Comparison of ENCODE assay signal across 20 mouse cellular contexts in the genomic region with DNA sequence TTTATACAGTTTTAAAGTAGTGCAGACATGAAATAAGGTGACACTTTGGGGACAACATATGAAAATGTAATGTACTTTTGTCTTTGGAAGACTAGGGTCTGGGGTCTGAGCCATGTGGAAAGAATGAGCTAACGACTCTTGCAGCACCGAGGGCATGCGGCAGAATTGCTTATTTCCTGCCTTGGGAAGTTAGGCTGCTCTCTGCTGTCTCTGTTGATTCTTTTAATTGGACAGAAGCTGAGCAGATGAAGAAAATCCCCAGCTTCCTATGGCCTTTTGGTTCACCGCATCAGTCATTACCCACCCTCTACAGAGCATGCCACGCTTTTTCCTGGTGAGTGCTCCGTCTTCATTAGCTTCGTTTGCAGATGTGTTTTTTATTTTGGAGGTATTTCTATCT. TPM values are rescaled to one million over a fixed set of nuclear protein-coding genes. Genes with fewer than 3 reads are reported as not detected.
DNase-seq lines count a peak whose midpoint lies in the region; ATAC-seq and TF ChIP-seq lines count a peak whose summit lies in the region.
"Had no signal": no experiment of that assay in that cellular context is flagged by ENCODE, and none has a peak within 500 bp of the region (broad histone marks: within the 10 kb centered on the region; RNA-seq: fewer than 3 reads in every experiment).

No protein-coding gene starts in this region.

- no peak overlapping the region for H3K9ac ChIP-seq in forebrain, embryonic 13.5 days
- no peak overlapping the region for H3K9ac ChIP-seq in forebrain, postnatal 0 days
- no peak overlapping the region for H3K9ac ChIP-seq in hindbrain, embryonic 13.5 days
- no peak overlapping the region for H3K9ac ChIP-seq in hindbrain, embryonic 11.5 days (ENCODE audit: low read depth, low read length)
- H3K9ac ChIP-seq in neural tube, embryonic 13.5 days, result no peak overlapping the region
- H3K9ac ChIP-seq in neural tube, embryonic 15.5 days (replicated peaks), result no peak overlapping the region
- H3K9ac ChIP-seq: heart, embryonic 12.5 days; liver, embryonic 12.5 days had no signal

- no peak overlapping the region for H3K4me3 ChIP-seq in forebrain, embryonic 13.5 days
- no peak overlapping the region for H3K4me3 ChIP-seq in forebrain, postnatal 0 days (ENCODE audit: low read depth, low read length)
- H3K4me3 ChIP-seq in hindbrain, embryonic 13.5 days, result no peak overlapping the region
- no peak overlapping the region for H3K4me3 ChIP-seq in hindbrain, embryonic 11.5 days (ENCODE audit: low read depth, low read length)
- no peak overlapping the region for H3K4me3 ChIP-seq in neural tube, embryonic 13.5 days
- H3K4me3 ChIP-seq in neural tube, embryonic 15.5 days (replicated peaks), result no peak overlapping the region
- H3K4me3 ChIP-seq: heart, embryonic 12.5 days; liver, embryonic 12.5 days; megakaryocyte, embryonic 14.5 days had no signal

- TF ChIP-seq CTCF in forebrain, postnatal 0 days (IDR thresholded peaks at IDR 0.05; ENCODE audit: low read depth), result no peak

- H3K36me3 ChIP-seq in forebrain, embryonic 13.5 days (ENCODE audit: poor library complexity, severe bottlenecking), result peaks cover 4% of the 10 kb centered on the region; the same call in 1 of the 2 replicates
- no peaks in the 10 kb centered on the region for H3K36me3 ChIP-seq in forebrain, postnatal 0 days (ENCODE audit: insufficient read depth)
- no peaks in the 10 kb centered on the region for H3K36me3 ChIP-seq in hindbrain, embryonic 13.5 days
- no peaks in the 10 kb centered on the region for H3K36me3 ChIP-seq in hindbrain, embryonic 11.5 days (ENCODE audit: control insufficient read depth, insufficient read depth, low read length)
- H3K36me3 ChIP-seq in neural tube, embryonic 13.5 days, result no peaks in the 10 kb centered on the region
- H3K36me3 ChIP-seq in neural tube, embryonic 15.5 days, result no peaks in the 10 kb centered on the region
- H3K36me3 ChIP-seq: G1E; heart, embryonic 12.5 days; liver, embryonic 12.5 days had no signal

- H3K27me3 ChIP-seq in forebrain, embryonic 13.5 days, result no peaks in the 10 kb centered on the region
- no peaks in the 10 kb centered on the region for H3K27me3 ChIP-seq in forebrain, postnatal 0 days (ENCODE audit: insufficient read depth, low read length)
- no peaks in the 10 kb centered on the region for H3K27me3 ChIP-seq in hindbrain, embryonic 13.5 days
- H3K27me3 ChIP-seq in hindbrain, embryonic 11.5 days (ENCODE audit: control insufficient read depth, insufficient read depth, low read length), result no peaks in the 10 kb centered on the region
- H3K27me3 ChIP-seq in neural tube, embryonic 13.5 days, result no peaks in the 10 kb centered on the region
- no peaks in the 10 kb centered on the region for H3K27me3 ChIP-seq in neural tube, embryonic 15.5 days (replicated peaks)
- H3K27me3 ChIP-seq: heart, embryonic 12.5 days; liver, embryonic 12.5 days; megakaryocyte, embryonic 14.5 days had no signal

- ATAC-seq in forebrain, embryonic 13.5 days, result no peak
- ATAC-seq in forebrain, postnatal 0 days, result no peak
- no peak for ATAC-seq in hindbrain, embryonic 13.5 days (ENCODE audit: low FRiP score)
- no peak for ATAC-seq in hindbrain, embryonic 11.5 days (ENCODE audit: low FRiP score)
- ATAC-seq in neural tube, embryonic 13.5 days (ENCODE audit: low read depth), result no peak
- ATAC-seq in neural tube, embryonic 15.5 days (ENCODE audit: low FRiP score), result no peak
- ATAC-seq: liver, embryonic 12.5 days; midbrain, embryonic 16.5 days had no signal

- 35% methylated on average over 7 of the region's 7 CpGs for WGBS in forebrain, embryonic 13.5 days
- 34% methylated on average over 7 of the region's 7 CpGs for WGBS in forebrain, postnatal 0 days
- 71% methylated on average over 7 of the region's 7 CpGs for WGBS in hindbrain, embryonic 13.5 days
- WGBS in hindbrain, embryonic 11.5 days, result 76% methylated on average over 7 of the region's 7 CpGs
- 53% methylated on average over 7 of the region's 7 CpGs for WGBS in neural tube, embryonic 13.5 days
- WGBS in neural tube, embryonic 15.5 days, result 60% methylated on average over 7 of the region's 7 CpGs

- no peak for DNase-seq in forebrain, postnatal 0 days
- no peak for DNase-seq in hindbrain, embryonic 11.5 days (ENCODE audit: low spot score)
- no peak for DNase-seq in neural tube, embryonic 10.5 days (ENCODE audit: extremely low spot score, low spot score)
- DNase-seq in frontal cortex, postnatal 10 days (ENCODE audit: low spot score in 2 of 2), result no peak
- DNase-seq: adrenal gland, postnatal 36 days; cerebellum, adult 2 months; cerebellum, postnatal 36 days; lung, adult 2 months; right cerebral cortex, postnatal 4 days; thymus, postnatal 14 days had no signal

- H3K9me3 ChIP-seq in forebrain, embryonic 13.5 days (replicated peaks), result no peaks in the 10 kb centered on the region
- no peaks in the 10 kb centered on the region for H3K9me3 ChIP-seq in forebrain, postnatal 0 days (ENCODE audit: low read length)
- H3K9me3 ChIP-seq in hindbrain, embryonic 13.5 days, result no peaks in the 10 kb centered on the region
- no peaks in the 10 kb centered on the region for H3K9me3 ChIP-seq in hindbrain, embryonic 11.5 days (ENCODE audit: control insufficient read depth, low read length)
- H3K9me3 ChIP-seq in neural tube, embryonic 13.5 days, result no peaks in the 10 kb centered on the region
- H3K9me3 ChIP-seq in neural tube, embryonic 15.5 days (replicated peaks), result no peaks in the 10 kb centered on the region
- H3K9me3 ChIP-seq: heart, embryonic 12.5 days; liver, embryonic 12.5 days had no signal

- H3K27ac ChIP-seq in forebrain, embryonic 13.5 days, result peak overlapping the region; percentile 82
- H3K27ac ChIP-seq in forebrain, postnatal 0 days (ENCODE audit: low read depth, low read length), result no peak overlapping the region
- 0 out of 2 replicates have a peak overlapping the region, but pooled peaks have one; percentile 36 for H3K27ac ChIP-seq in hindbrain, embryonic 13.5 days
- no peak overlapping the region for H3K27ac ChIP-seq in hindbrain, embryonic 11.5 days (ENCODE audit: low read depth, low read length)
- peak overlapping the region; percentile 38; the same call in 1 of the 2 replicates for H3K27ac ChIP-seq in neural tube, embryonic 13.5 days (replicated peaks)
- H3K27ac ChIP-seq in neural tube, embryonic 15.5 days (replicated peaks), result 0 out of 2 replicates have a peak overlapping the region, but pooled peaks have one; percentile 28
- H3K27ac ChIP-seq: kidney, postnatal 0 days; liver, embryonic 12.5 days had no signal

- H3K4me1 ChIP-seq in forebrain, embryonic 13.5 days, result peaks cover 84% of the 10 kb centered on the region
- peaks cover 21% of the 10 kb centered on the region for H3K4me1 ChIP-seq in forebrain, postnatal 0 days (ENCODE audit: insufficient read depth)
- peaks cover 61% of the 10 kb centered on the region for H3K4me1 ChIP-seq in hindbrain, embryonic 13.5 days (replicated peaks)
- peaks cover 7% of the 10 kb centered on the region; the same call in 1 of the 2 replicates for H3K4me1 ChIP-seq in hindbrain, embryonic 11.5 days (replicated peaks; ENCODE audit: control insufficient read depth, insufficient read depth, low read length)
- peaks cover 80% of the 10 kb centered on the region for H3K4me1 ChIP-seq in neural tube, embryonic 13.5 days (replicated peaks)
- peaks cover 57% of the 10 kb centered on the region for H3K4me1 ChIP-seq in neural tube, embryonic 15.5 days

- H3K4me2 ChIP-seq in forebrain, embryonic 13.5 days, result no peak overlapping the region
- H3K4me2 ChIP-seq in forebrain, postnatal 0 days (ENCODE audit: low read depth), result no peak overlapping the region
- no peak overlapping the region for H3K4me2 ChIP-seq in hindbrain, embryonic 13.5 days
- no peak overlapping the region for H3K4me2 ChIP-seq in hindbrain, embryonic 11.5 days (replicated peaks; ENCODE audit: low read depth, low read length)
- no peak overlapping the region for H3K4me2 ChIP-seq in neural tube, embryonic 13.5 days
- no peak overlapping the region for H3K4me2 ChIP-seq in neural tube, embryonic 15.5 days
- H3K4me2 ChIP-seq: heart, embryonic 12.5 days; liver, embryonic 12.5 days had no signal

RNA-seq across cellular contexts. Expression of a gene that starts 23.8 kb away (rescaled TPM):
- 18.6 and 19.9 TPM in 2 replicates for polyA plus RNA-seq in forebrain, embryonic 13.5 days (2015; fragmentation: Nextera tagmentation; extraction: Ambion mirVana)
- total RNA-seq in forebrain, postnatal 0 days (2014; rRNA removed), result 16.6 and 28.4 TPM in 2 replicates
- polyA plus RNA-seq in forebrain, postnatal 0 days (2015; fragmentation: Nextera tagmentation; extraction: Ambion mirVana), result 5.9 and 8.1 TPM in 2 replicates
- polyA plus RNA-seq in hindbrain, embryonic 13.5 days (2015; fragmentation: Nextera tagmentation; extraction: Ambion mirVana), result 11.1 and 12.0 TPM in 2 replicates
- polyA plus RNA-seq in hindbrain, embryonic 11.5 days (2014; fragmentation: Nextera tagmentation; extraction: Ambion mirVana), result 16.7 and 20.8 TPM in 2 replicates
- polyA plus RNA-seq in neural tube, embryonic 13.5 days (2015; fragmentation: Nextera tagmentation; extraction: Ambion mirVana), result 11.2 and 14.1 TPM in 2 replicates
- polyA plus RNA-seq in neural tube, embryonic 15.5 days (2015; fragmentation: Nextera tagmentation; extraction: Ambion mirVana), result 9.0 and 11.3 TPM in 2 replicates
- polyA plus RNA-seq: G1E had no signal

Comparison
In these comparisons a context has a peak if more than half of its experiments do, and no peak if none do; other contexts are left out.
1. H3K27ac ChIP-seq: peak in forebrain, embryonic 13.5 days (single experiment), hindbrain, embryonic 13.5 days (single experiment), neural tube, embryonic 13.5 days (single experiment) and neural tube, embryonic 15.5 days (single experiment); none in forebrain, postnatal 0 days (single experiment) and hindbrain, embryonic 11.5 days (single experiment).